Mouse (Mus musculus) urinary bladder, adult 2 months (tissue): ENCODE measurements around the gene Tas2r114. TPM values are rescaled to one million over a fixed set of nuclear protein-coding genes. Genes with fewer than 3 reads are reported as not detected.

ENCODE experiments used
- DNase-seq: peaks from one replicate; pipeline ENCODE4 v3.0.0; 2022; ENCODE audit warnings: low spot score
- polyA plus RNA-seq: library from polyadenylated mRNA; depleted of rRNA; stranded (reverse); fragments of >200 nt; gene quantifications from 2 replicates; pipeline ENCODE4 v1.2.3, GENCODE M21; 2012; rRNA removed

The Tas2r114 gene
- polyA plus RNA-seq: not detected in 2 replicates

GRCm38 (mm10) chr6:131689963-131690362 is at the start of gene Tas2r114:
TSS of gene Tas2r114 (minus strand) at chr6:131690063.
- DNase-seq: no peak

- DNase-seq: no peak
These were observed 22.9 kb upstream of the Tas2r114 start for GRCm38 (mm10) chr6:131712803-131713202.

GRCm38 (mm10) chr6:131687395-131687794 is 2.5 kb downstream of the Tas2r114 start, which contains the start of gene Tas2r105:
TSS of gene Tas2r105 (minus strand) at chr6:131687495.
- no peak for DNase-seq

GRCm38 (mm10) chr6:131685644-131686043 is 4.2 kb downstream of the Tas2r114 start, which contains the start of gene Tas2r104:
TSS of gene Tas2r104 (minus strand) at chr6:131685744.
- DNase-seq: no peak

GRCm38 (mm10) chr6:131678786-131679185 is 11.1 kb downstream of the Tas2r114 start, which contains the start of gene Tas2r106:
TSS of gene Tas2r106 (minus strand) at chr6:131678886.
- no peak for DNase-seq

- no peak for DNase-seq
These were observed 29.8 kb downstream of the Tas2r114 start, which contains the start of gene Tas2r107 for GRCm38 (mm10) chr6:131660049-131660448. TSS of gene Tas2r107 (minus strand) at chr6:131660149.

Other genes with a start within 250 kb of the Tas2r114 start
- not detected in 2 replicates for gene 5430401F13Rik, start 203.7 kb downstream of the Tas2r114 start, polyA plus RNA-seq
- not detected in 2 replicates for gene Gm6619, start 203.7 kb downstream of the Tas2r114 start, polyA plus RNA-seq
- gene Tas2r130, start 59.2 kb downstream of the Tas2r114 start, polyA plus RNA-seq: not detected in 2 replicates
- not detected in 2 replicates for gene Tas2r107, start 29.9 kb downstream of the Tas2r114 start, polyA plus RNA-seq
- gene Tas2r106, start 11.2 kb downstream of the Tas2r114 start, polyA plus RNA-seq: not detected in 2 replicates
- gene Tas2r104, start 4.3 kb downstream of the Tas2r114 start, polyA plus RNA-seq: not detected in 2 replicates
- not detected in 2 replicates for gene Tas2r105, start 2.6 kb downstream of the Tas2r114 start, polyA plus RNA-seq